Comparison of ENCODE assay signal across 8 mouse cellular contexts in the genomic region with DNA sequence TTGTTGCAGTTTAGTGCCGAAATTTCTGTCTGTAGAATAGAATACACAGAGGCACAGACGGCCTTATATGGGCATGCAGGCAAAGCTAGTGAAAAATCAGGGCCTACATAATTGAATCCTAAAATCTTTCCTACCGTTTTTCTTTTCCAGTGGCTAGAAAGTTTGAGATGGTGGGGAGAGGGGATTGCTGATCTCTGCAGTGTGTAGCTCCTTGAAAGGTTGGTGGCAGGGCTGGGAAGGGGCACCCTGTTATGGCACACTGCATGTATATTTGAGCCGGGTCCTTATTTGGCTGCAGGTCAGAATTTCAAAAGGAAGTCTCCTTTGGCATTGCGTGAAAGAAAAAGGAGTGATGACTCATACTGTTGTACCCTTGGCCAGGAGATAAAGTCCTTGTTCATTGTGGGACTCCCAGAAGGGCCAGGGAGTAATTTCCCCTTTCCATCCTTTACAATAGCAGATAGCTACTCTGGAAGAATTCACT. TPM values are rescaled to one million over a fixed set of nuclear protein-coding genes. Genes with fewer than 3 reads are reported as not detected.
DNase-seq lines count a peak whose midpoint lies in the region; ATAC-seq and TF ChIP-seq lines count a peak whose summit lies in the region.

No protein-coding gene starts in this region.

- peak overlapping the region; percentile 80 for H3K4me3 ChIP-seq in stomach, postnatal 0 days (ENCODE audit: low read depth, low read length)

- no peaks in the 10 kb centered on the region for H3K9me3 ChIP-seq in stomach, postnatal 0 days (ENCODE audit: control insufficient read depth, low read length)

- no peaks in the 10 kb centered on the region for H3K27me3 ChIP-seq in stomach, postnatal 0 days (ENCODE audit: control insufficient read depth, insufficient read depth, low read length)

- H3K4me2 ChIP-seq in stomach, postnatal 0 days (replicated peaks; ENCODE audit: low read depth): peak overlapping the region; percentile 61

- peak overlapping the region; percentile 91 for H3K9ac ChIP-seq in stomach, postnatal 0 days (ENCODE audit: low read length)

- peak overlapping the region; percentile 98 for H3K27ac ChIP-seq in stomach, postnatal 0 days (replicated peaks)

- peaks cover 3% of the 10 kb centered on the region; the same call in 1 of the 2 replicates for H3K4me1 ChIP-seq in stomach, postnatal 0 days (replicated peaks; ENCODE audit: control insufficient read depth, insufficient read depth)

- TF ChIP-seq CTCF in stomach, postnatal 0 days (IDR thresholded peaks at IDR 0.05; ENCODE audit: low read depth): no peak

- peaks cover 32% of the 10 kb centered on the region for H3K36me3 ChIP-seq in stomach, postnatal 0 days (ENCODE audit: control insufficient read depth, insufficient read depth, low read length)

- no peak for ATAC-seq in stomach, postnatal 0 days (ENCODE audit: low FRiP score, low TSS enrichment)

- DNase-seq in gastrocnemius, postnatal 25 days: peak; percentile 23
- no peak for DNase-seq in gastrocnemius, adult 8-10 months (ENCODE audit: low spot score in 2 of 2)
- DNase-seq in adrenal gland, adult 2 months: peak; percentile 74
- peak; percentile 79 for DNase-seq in heart, adult 18-20 months
- peak; percentile 42 for DNase-seq in kidney, adult 18-20 months
- DNase-seq in lung, postnatal 10 days: peak; percentile 57
- no peak for DNase-seq in stomach, postnatal 0 days (ENCODE audit: low spot score)
- DNase-seq in left cerebral cortex, postnatal 4 days: no peak

- intact Hi-C loops in left cerebral cortex, postnatal 4 days (cut with DNase I): loop anchor here (2.0 to 10.0 kb wide), 5 partner anchors 369 to 1089 kb away; no protein-coding TSS in a partner anchor

- TF ChIP-seq EP300 in stomach, postnatal 0 days (optimal IDR thresholded peaks at IDR 0.05): no peak

- 1% methylated on average over 5 of the region's 5 CpGs for WGBS in stomach, postnatal 0 days

RNA-seq across cellular contexts. Expression of a gene that starts 2.2 kb away (rescaled TPM):
- total RNA-seq in gastrocnemius, postnatal 25 days (2021): 10 to 100 TPM; 22.0 to 23.9 TPM
- total RNA-seq in gastrocnemius, adult 8-10 months (2022): 10 to 100 TPM; 15.9 to 31.8 (median 21.1) TPM
- total RNA-seq in adrenal gland, adult 2 months (2021): 10 to 100 TPM; 33.7 to 40.0 TPM
- polyA plus RNA-seq in adrenal gland, adult 2 months (2012; rRNA removed): 11.4 and 11.8 TPM in 2 replicates
- total RNA-seq in heart, adult 18-20 months (2021): 10 to 100 TPM; 64.8 to 69.7 TPM
- 116 and 127 TPM in 2 replicates for polyA plus RNA-seq in stomach, postnatal 0 days (2015; fragmentation: Nextera tagmentation; extraction: Ambion mirVana)
- total RNA-seq in left cerebral cortex, postnatal 4 days (2021): 100 to 1,000 TPM; 112 to 117 TPM

Comparison
In these comparisons a context has a peak if more than half of its experiments do, and no peak if none do; other contexts are left out.
1. DNase-seq: peak in gastrocnemius, postnatal 25 days (single experiment), adrenal gland, adult 2 months (single experiment), heart, adult 18-20 months (2 of 2), kidney, adult 18-20 months (single experiment) and lung, postnatal 10 days (single experiment); none in gastrocnemius, adult 8-10 months (0 of 2), stomach, postnatal 0 days (single experiment) and left cerebral cortex, postnatal 4 days (single experiment).